In genomic region chr2:19528797-19529196, GRCm38 (mm10) we compare ENCODE assay signal across 9 mouse cellular contexts. TPM values are rescaled to one million over a fixed set of nuclear protein-coding genes. Genes with fewer than 3 reads are reported as not detected.
DNase-seq lines count a peak whose midpoint lies in the region; ATAC-seq and TF ChIP-seq lines count a peak whose summit lies in the region.
"Had no signal": no experiment of that assay in that cellular context is flagged by ENCODE, and none has a peak within 500 bp of the region (broad histone marks: within the 10 kb centered on the region; RNA-seq: fewer than 3 reads in every experiment).

No protein-coding gene starts in this region.

- 0% methylated on average over 1 of the region's 1 CpGs for WGBS in spleen, adult 2 months
- WGBS in limb, embryonic 11.5 days, result 3% methylated on average over 1 of the region's 1 CpGs

- peak; percentile 10; the same call in 1 of the 2 replicates for TF ChIP-seq CTCF in spleen, adult 2 months (IDR thresholded peaks at IDR 0.05; ENCODE audit: extremely low read depth, insufficient read depth, insufficient read length, insufficient replicate concordance)

- DNase-seq in adrenal gland, adult (ENCODE audit: inconsistent age in 2 of 2, low spot score in 1 of 2), result peak; percentile 39 to 88
- no peak for DNase-seq in adrenal gland, postnatal 4 days (ENCODE audit: low spot score in 2 of 2)
- DNase-seq in spleen, adult 2 months (ENCODE audit: low read depth in 1 of 2, low spot score in 2 of 2), result peak; percentile 64 to 75
- DNase-seq in spleen, adult 12 weeks (ENCODE audit: low spot score), result no peak
- DNase-seq in cerebellum, postnatal 25 days, result peak; percentile 22 to 62
- peak; percentile 62 for DNase-seq in heart, postnatal 4 days
- DNase-seq in limb, embryonic 11.5 days (ENCODE audit: low spot score), result peak; percentile 60
- peak; percentile 15 to 57 for DNase-seq in spleen, postnatal 10 days (ENCODE audit: low spot score in 2 of 2)

- no peak overlapping the region for H3K4me3 ChIP-seq in spleen, adult 2 months (ENCODE audit: extremely low read depth, insufficient read depth, insufficient read length)
- no peak overlapping the region for H3K4me3 ChIP-seq in limb, embryonic 11.5 days (ENCODE audit: low read depth, low read length)

- no peak overlapping the region for H3K9ac ChIP-seq in limb, embryonic 11.5 days (ENCODE audit: low read length)

- no peaks in the 10 kb centered on the region for H3K36me3 ChIP-seq in spleen, adult 2 months (ENCODE audit: control insufficient read depth, insufficient read depth, low read length)
- no peaks in the 10 kb centered on the region for H3K36me3 ChIP-seq in limb, embryonic 11.5 days (ENCODE audit: control insufficient read depth, insufficient read depth, low read length)

- H3K27me3 ChIP-seq in spleen, adult 2 months (ENCODE audit: control insufficient read depth, insufficient read depth, low read length), result no peaks in the 10 kb centered on the region
- H3K27me3 ChIP-seq in limb, embryonic 11.5 days (ENCODE audit: control insufficient read depth, insufficient read depth, low read length), result no peaks in the 10 kb centered on the region

- H3K4me1 ChIP-seq in spleen, adult 2 months (ENCODE audit: control insufficient read depth, insufficient read depth, insufficient read length), result peaks cover 5% of the 10 kb centered on the region; the same call in 1 of the 2 replicates
- H3K4me1 ChIP-seq in limb, embryonic 11.5 days (ENCODE audit: control insufficient read depth, insufficient read depth, low read length), result no peaks in the 10 kb centered on the region

- ATAC-seq in limb, embryonic 11.5 days (ENCODE audit: insufficient number of reproducible peaks, low FRiP score, low TSS enrichment, low read depth), result no peak

- no peaks in the 10 kb centered on the region for H3K9me3 ChIP-seq in limb, embryonic 11.5 days (ENCODE audit: control insufficient read depth, low read length)

- no peak for TF ChIP-seq POLR2A in spleen, adult 2 months (IDR thresholded peaks at IDR 0.05; ENCODE audit: low read depth, low read length)

- H3K27ac ChIP-seq in spleen, adult 2 months (ENCODE audit: insufficient read depth, low read length), result no peak overlapping the region
- no peak overlapping the region for H3K27ac ChIP-seq in limb, embryonic 11.5 days (replicated peaks; ENCODE audit: low read depth, low read length)

- no peak overlapping the region for H3K4me2 ChIP-seq in limb, embryonic 11.5 days (ENCODE audit: low read depth, severe bottlenecking)

RNA-seq across cellular contexts. Expression of gene 4921504E06Rik, which starts 24.9 kb away (rescaled TPM):
- total RNA-seq in adrenal gland, postnatal 4 days (2021), result not detected
- not detected in 2 replicates for polyA plus RNA-seq in spleen, adult 2 months (2012; rRNA removed)
- not detected for total RNA-seq in heart, postnatal 4 days (2021)
- polyA plus RNA-seq in limb, embryonic 11.5 days (2014; fragmentation: Nextera tagmentation; extraction: Ambion mirVana), result not detected in 2 replicates
- total RNA-seq: layer of hippocampus, postnatal 25 days had no signal

Comparison
In these comparisons a context has a peak if more than half of its experiments do, and no peak if none do; other contexts are left out.
1. DNase-seq: peak in adrenal gland, adult (2 of 2), spleen, adult 2 months (2 of 2), cerebellum, postnatal 25 days (2 of 2), heart, postnatal 4 days (single experiment), limb, embryonic 11.5 days (single experiment) and spleen, postnatal 10 days (2 of 2); none in adrenal gland, postnatal 4 days (0 of 2) and spleen, adult 12 weeks (single experiment).